Mouse (Mus musculus) embryonic facial prominence, embryonic 12.5 days (tissue): ENCODE measurements at regions not wholly inside any gene's neighbourhood (a gene's known extent, or its start where the extent isn't known, plus 50 kb on each side); places are given as distances from the start of the nearest gene placed in this dataset.

Source experiments
- ATAC-seq: fragments of 200-750 bp; cut with Nextera tagmentation; 2 replicates; pipeline ENCODE4 v1.8.0; 2017; ENCODE audit not compliant: insufficient number of reproducible peaks, insufficient read depth, low FRiP score, low TSS enrichment
- H3K27ac ChIP-seq: fragments of 300-500 bp; sonication (generic); 2 replicates; pipeline ENCODE4 v1.5.1; 2016; ENCODE audit warnings: mild to moderate bottlenecking
- H3K27me3 ChIP-seq: fragments of 300-500 bp; sonication (generic); 2 replicates; pipeline ENCODE4 v1.6.1; 2016; ENCODE audit warnings: mild to moderate bottlenecking, moderate library complexity
- H3K36me3 ChIP-seq: fragments of 300-500 bp; sonication (generic); 2 replicates; pipeline ENCODE4 v1.6.1; 2016; ENCODE audit warnings: mild to moderate bottlenecking
- H3K4me1 ChIP-seq: fragments of 300-500 bp; sonication (generic); 2 replicates; pipeline ENCODE4 v1.6.1; 2016
- H3K4me2 ChIP-seq: fragments of 300-500 bp; sonication (generic); replicated peaks from 2 replicates; pipeline ENCODE4 v1.6.1; 2016; ENCODE audit warnings: mild to moderate bottlenecking, moderate library complexity
- H3K4me3 ChIP-seq: fragments of 300-500 bp; sonication (generic); 2 replicates; pipeline ENCODE4 v1.5.1; 2016; ENCODE audit warnings: mild to moderate bottlenecking
- H3K9ac ChIP-seq: fragments of 300-500 bp; sonication (generic); 2 replicates; pipeline ENCODE4 v1.6.1; 2016; ENCODE audit warnings: mild to moderate bottlenecking, moderate library complexity
- H3K9me3 ChIP-seq: fragments of 300-500 bp; sonication (generic); 2 replicates; pipeline ENCODE4 v1.6.1; 2016; ENCODE audit warnings: mild to moderate bottlenecking, moderate library complexity
- WGBS: fragments of 180-500 bp; shearing (Covaris S2); methylation state at CpG from one replicate; pipeline ENCODE4 v1.1.7; 2016; 5-methylcytosine and 5-hydroxymethylcytosine counted together

DNA sequence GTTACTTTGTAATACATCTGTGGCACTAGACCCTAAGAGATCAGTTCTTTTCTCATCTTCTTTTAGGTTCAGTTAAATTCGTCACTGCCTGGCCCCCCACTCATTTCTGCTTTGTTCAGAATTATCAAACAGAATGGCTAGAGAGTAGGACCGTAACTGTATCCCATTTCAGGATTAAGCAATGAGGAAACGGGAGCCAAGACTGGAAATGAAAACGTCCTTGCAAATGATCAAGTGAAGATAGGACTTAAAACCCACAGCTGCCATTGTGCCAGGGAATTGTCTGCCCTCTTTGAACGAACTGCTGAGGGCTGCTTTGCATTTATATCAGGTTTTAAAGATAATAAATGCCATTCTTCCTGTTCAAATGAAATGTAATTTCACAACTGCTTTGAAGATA, 133.7 kb upstream of the Peli2 start:
- ATAC-seq: no peak
- Histone ChIP-seq H3K9me3 (no peaks in the 10 kb centered on the region), H3K4me1 (peaks cover 5% of the 10 kb centered on the region), H3K27me3 (no peaks in the 10 kb centered on the region), H3K9ac (no peak overlapping the region), H3K36me3 (no peaks in the 10 kb centered on the region), H3K4me3 (no peak overlapping the region), H3K4me2 (no peak overlapping the region), H3K27ac (no peak overlapping the region)
- WGBS: 6% methylated on average over 5 of the region's 5 CpGs

DNA sequence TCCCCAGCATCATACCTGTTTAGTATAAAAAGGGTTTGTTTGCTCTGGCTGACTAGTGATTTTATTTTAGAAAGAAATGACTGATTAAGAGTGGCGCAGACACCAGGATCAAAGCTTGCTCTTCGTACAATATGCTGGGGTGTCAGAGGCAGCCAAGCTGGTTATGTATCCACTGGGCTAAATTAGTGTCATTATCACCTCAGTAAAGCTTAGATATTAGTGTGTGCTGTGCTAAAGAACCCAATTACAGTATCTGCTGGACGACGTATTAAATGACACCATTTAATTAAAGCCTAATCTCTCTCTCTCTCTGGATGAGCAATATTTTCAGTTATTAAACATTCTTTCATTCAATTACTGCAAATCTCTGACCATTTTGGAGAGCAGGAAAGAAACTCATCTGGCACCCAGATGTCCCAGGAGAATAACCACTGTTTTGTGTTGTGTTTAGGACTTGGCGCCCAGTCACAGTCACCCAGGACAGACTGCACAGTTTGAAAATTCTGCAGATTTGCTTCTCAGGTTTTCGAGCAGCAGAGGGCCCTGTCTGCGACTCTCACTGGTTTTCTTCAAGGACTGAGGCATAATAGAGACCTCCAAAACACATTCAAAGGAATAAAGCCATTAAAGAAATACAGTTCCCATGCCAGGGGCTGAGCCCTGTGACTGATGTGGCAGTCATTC, 133.1 kb upstream of the Peli2 start:
- H3K4me1 ChIP-seq: peaks cover 5% of the 10 kb centered on the region
- H3K9me3 ChIP-seq: no peaks in the 10 kb centered on the region
- ATAC-seq: no peak
- H3K27ac ChIP-seq: no peak overlapping the region; the same call in 1 of the 2 replicates
- H3K9ac ChIP-seq: no peak overlapping the region
- H3K4me3 ChIP-seq: no peak overlapping the region
- H3K27me3 ChIP-seq: no peaks in the 10 kb centered on the region
- 43% methylated on average over 7 of the region's 7 CpGs for WGBS
- H3K4me2 ChIP-seq: no peak overlapping the region
- no peaks in the 10 kb centered on the region for H3K36me3 ChIP-seq

DNA sequence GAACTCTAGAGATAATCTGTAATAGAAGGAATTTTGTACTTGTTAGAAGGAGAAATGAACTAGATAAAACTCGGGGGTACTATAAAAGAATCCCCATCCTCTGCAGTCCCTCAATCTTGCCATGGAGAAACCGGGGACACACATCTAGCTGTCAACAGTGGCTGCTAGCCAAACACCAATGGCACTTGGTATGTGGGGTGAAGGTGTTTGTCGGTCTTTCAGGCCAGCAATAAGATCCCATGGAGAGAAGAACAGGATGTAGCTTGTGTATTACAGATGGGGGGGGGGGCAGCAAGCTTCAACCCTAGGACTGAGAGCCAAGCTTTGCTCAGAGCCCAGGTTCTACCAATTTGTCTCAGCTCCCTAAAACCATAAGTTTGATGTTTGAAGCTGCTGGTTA, 132.5 kb upstream of the Peli2 start:
- no peak for ATAC-seq
- Histone ChIP-seq H3K36me3 (no peaks in the 10 kb centered on the region), H3K4me3 (no peak overlapping the region), H3K27ac (no peak overlapping the region), H3K9ac (no peak overlapping the region), H3K27me3 (no peaks in the 10 kb centered on the region), H3K9me3 (no peaks in the 10 kb centered on the region), H3K4me1 (peaks cover 5% of the 10 kb centered on the region), H3K4me2 (no peak overlapping the region)
- 68% methylated on average over 3 of the region's 3 CpGs for WGBS

DNA sequence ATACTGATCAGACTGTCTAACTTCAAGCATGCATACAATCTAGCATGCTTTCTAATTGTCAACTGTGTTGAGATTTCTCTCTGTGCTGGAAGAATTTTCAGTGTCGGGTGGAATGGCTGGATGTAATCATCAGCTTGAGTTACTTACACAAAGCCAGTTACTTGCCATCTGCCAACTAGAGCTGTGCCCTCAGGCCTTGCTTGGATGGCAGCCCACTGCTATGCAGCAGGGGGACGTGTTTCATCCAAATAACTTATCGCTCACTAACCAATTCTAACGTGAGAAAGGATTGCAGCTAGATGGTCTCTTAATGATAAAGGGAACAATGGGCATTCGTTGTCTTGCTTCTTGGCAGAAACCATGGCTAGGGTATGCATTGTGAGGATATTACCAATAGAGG, 131.3 kb upstream of the Peli2 start:
- WGBS: 60% methylated on average over 5 of the region's 5 CpGs
- ATAC-seq: no peak
- Histone ChIP-seq H3K9ac (no peak overlapping the region), H3K27me3 (no peaks in the 10 kb centered on the region), H3K9me3 (no peaks in the 10 kb centered on the region), H3K27ac (no peak overlapping the region), H3K4me1 (peaks cover 5% of the 10 kb centered on the region), H3K4me3 (no peak overlapping the region), H3K36me3 (no peaks in the 10 kb centered on the region), H3K4me2 (no peak overlapping the region)

DNA sequence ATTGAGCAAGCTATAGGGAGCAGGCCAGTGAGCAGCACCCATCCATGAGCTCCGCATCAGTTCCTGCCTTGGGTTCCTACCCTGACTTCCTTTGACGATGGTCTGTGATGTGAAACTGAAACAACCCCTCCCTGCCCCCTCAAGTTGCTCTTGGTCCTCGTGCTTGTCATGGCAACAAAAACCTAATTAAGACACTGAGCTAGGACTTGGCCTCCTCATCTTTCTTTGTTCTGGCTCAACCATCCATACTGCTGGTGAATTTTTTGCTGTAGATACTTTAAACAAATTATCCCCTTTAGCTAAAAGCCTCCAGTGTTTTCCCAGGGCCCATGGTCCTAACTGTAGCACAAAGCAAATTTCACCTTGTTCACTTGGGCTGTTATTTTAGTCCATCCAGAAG, 129.9 kb upstream of the Peli2 start:
- 72% methylated on average over 3 of the region's 3 CpGs for WGBS
- H3K27ac ChIP-seq: no peak overlapping the region

DNA sequence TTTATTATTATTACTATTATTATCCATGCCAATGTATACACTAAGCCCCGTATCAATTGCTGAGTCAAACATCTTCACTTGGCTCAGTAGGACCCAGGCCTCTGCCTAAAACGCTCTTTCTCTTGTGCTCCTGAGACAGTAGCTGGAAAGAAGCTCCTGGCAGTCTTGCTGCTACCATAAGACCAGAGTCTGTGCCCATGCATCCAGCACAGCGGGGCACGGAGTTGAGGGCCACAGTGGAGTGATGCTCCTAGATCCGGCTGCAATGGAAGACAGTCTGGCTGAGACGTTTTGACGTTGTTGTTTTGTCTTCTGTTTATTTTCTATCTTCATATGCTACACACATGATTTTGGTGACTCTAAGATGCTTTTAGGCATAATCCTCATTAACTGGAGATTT, 129.1 kb upstream of the Peli2 start:
- ATAC-seq: no peak
- Histone ChIP-seq H3K4me2 (no peak overlapping the region), H3K27me3 (no peaks in the 10 kb centered on the region), H3K4me3 (no peak overlapping the region), H3K4me1 (peaks cover 2% of the 10 kb centered on the region), H3K27ac (no peak overlapping the region), H3K36me3 (no peaks in the 10 kb centered on the region), H3K9ac (no peak overlapping the region), H3K9me3 (no peaks in the 10 kb centered on the region)
- WGBS: 90% methylated on average over 7 of the region's 7 CpGs

More for the DNA sequence above, 129.9 kb upstream of the Peli2 start:
- Histone ChIP-seq H3K9ac (no peak overlapping the region), H3K36me3 (no peaks in the 10 kb centered on the region), H3K4me2 (no peak overlapping the region), H3K27me3 (no peaks in the 10 kb centered on the region), H3K9me3 (no peaks in the 10 kb centered on the region), H3K4me3 (no peak overlapping the region), H3K4me1 (peaks cover 5% of the 10 kb centered on the region)
- no peak for ATAC-seq

DNA sequence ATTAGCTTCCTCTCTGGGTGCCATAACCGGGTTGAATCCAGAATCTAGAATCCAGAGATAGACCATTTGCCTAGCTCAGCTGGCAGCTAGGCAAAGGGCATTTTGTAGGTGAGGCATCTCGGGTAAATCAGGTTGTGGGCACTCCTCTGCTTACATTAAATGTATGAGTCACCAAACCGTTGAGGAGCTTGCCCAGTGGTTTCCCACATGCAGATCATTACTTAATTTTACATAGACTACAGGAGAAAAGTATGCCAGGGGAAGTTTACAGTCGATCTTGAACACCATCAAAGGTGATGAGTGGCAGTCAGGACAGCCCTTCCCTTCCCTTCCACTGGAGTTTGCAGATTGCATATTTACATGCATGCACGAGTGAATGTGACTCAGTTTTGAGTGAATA, 128.5 kb upstream of the Peli2 start:
- no peaks in the 10 kb centered on the region for H3K27me3 ChIP-seq
- ATAC-seq: no peak
- H3K9me3 ChIP-seq: no peaks in the 10 kb centered on the region
- H3K27ac ChIP-seq: no peak overlapping the region
- no peaks in the 10 kb centered on the region for H3K36me3 ChIP-seq
- no peaks in the 10 kb centered on the region for H3K4me1 ChIP-seq
- WGBS: 74% methylated on average over 5 of the region's 5 CpGs
- H3K4me3 ChIP-seq: no peak overlapping the region
- H3K9ac ChIP-seq: no peak overlapping the region
- no peak overlapping the region for H3K4me2 ChIP-seq

DNA sequence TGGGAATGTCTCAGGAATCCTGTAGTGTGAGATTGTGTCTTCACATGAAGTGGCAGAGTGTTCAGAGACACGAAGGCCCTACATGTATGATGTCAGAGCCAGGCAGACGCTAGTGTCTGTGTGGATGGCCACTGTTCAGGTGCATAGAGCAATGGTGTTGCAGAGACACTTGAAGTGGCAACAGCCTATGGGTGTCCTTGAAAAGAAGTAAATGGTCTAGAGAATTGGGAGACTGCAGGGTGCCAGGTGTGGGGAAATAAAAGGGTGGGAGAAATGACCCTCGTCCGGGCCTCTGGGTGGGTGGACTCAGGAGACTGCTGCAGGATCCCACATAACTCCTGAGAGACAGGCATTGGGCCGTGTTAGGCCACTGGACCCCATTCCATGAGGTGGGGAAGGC, 127.8 kb upstream of the Peli2 start:
- no peak overlapping the region for H3K27ac ChIP-seq
- no peaks in the 10 kb centered on the region for H3K36me3 ChIP-seq
- no peak overlapping the region for H3K9ac ChIP-seq
- H3K9me3 ChIP-seq: no peaks in the 10 kb centered on the region
- 86% methylated on average over 5 of the region's 5 CpGs for whole genome bisulfite sequencing
- no peak overlapping the region for H3K4me2 ChIP-seq
- ATAC-seq: no peak
- no peaks in the 10 kb centered on the region for H3K27me3 ChIP-seq
- no peaks in the 10 kb centered on the region for H3K4me1 ChIP-seq
- no peak overlapping the region for H3K4me3 ChIP-seq

DNA sequence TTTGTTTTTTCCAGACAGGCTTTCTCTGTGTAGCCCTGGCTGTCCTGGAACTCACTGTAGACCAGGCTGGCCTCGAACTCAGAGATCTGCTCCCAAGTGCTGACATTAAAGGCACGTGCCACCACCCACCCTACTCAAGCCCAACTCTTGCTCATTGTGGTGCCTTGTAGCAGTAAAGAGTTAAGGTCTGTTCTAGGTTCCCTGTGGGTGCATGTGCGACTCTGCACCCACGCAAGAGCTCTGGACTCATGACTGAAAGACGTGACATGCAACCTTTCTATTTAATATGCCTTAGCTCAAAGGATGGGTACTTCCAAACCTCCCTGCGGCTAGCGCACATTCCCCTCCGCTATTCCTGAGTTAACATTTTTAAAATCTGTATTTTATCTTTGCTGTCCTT, 121.7 kb upstream of the Peli2 start:
- H3K9me3 ChIP-seq: no peaks in the 10 kb centered on the region
- no peaks in the 10 kb centered on the region for H3K4me1 ChIP-seq
- H3K27me3 ChIP-seq: no peaks in the 10 kb centered on the region
- no peak overlapping the region for H3K4me3 ChIP-seq
- 93% methylated on average over 8 of the region's 8 CpGs for WGBS
- H3K4me2 ChIP-seq: no peak overlapping the region
- no peak overlapping the region for H3K27ac ChIP-seq
- no peak for ATAC-seq
- H3K36me3 ChIP-seq: no peaks in the 10 kb centered on the region
- H3K9ac ChIP-seq: no peak overlapping the region

DNA sequence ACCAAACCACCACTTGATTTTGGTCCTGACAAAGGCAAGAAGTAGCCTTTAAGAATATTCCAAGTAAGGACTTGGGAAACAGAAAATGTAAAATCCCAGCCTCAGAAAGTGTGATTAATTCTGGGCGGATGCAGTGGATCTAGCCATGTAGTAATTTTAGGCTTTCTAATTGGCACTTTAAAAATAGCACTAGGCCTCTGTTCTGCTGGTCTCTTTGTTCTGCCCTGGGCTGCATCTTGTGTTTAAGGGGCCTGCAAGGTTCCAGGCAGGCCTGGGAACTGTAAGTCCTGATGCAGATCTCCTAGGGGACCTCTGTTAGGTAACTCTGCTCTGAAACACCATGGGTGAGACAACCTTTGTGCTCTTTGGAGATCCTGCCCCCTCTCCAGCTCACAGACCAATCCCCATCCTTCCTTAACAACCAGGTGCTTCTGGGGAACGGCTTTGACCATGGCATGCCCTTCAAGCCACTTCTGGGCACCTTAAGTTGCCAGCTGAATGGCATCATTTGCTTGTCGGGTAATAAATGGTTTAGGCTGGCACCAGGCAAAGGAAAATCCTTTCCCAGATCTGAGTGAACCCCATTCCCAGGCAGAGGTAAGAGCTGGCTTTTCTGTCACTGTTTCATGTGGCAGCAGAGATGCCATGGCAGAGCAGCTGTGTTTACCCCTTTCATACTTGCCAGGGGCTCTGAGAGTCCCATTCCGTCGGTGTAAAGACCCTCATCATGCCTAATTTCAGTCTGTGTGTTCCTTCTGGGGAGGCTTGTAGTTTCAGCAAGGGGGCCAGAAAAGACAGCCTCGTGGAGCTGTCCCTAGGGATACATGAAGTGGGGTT, 115.3 kb upstream of the Peli2 start:
- no peak for ATAC-seq
- H3K27ac ChIP-seq: no peak overlapping the region
- no peaks in the 10 kb centered on the region; the same call in 1 of the 2 replicates for H3K4me1 ChIP-seq
- H3K27me3 ChIP-seq: no peaks in the 10 kb centered on the region
- H3K9ac ChIP-seq: no peak overlapping the region
- H3K4me2 ChIP-seq: no peak overlapping the region
- H3K9me3 ChIP-seq: no peaks in the 10 kb centered on the region
- no peak overlapping the region for H3K4me3 ChIP-seq
- H3K36me3 ChIP-seq: no peaks in the 10 kb centered on the region
- WGBS: 71% methylated on average over 6 of the region's 6 CpGs

DNA sequence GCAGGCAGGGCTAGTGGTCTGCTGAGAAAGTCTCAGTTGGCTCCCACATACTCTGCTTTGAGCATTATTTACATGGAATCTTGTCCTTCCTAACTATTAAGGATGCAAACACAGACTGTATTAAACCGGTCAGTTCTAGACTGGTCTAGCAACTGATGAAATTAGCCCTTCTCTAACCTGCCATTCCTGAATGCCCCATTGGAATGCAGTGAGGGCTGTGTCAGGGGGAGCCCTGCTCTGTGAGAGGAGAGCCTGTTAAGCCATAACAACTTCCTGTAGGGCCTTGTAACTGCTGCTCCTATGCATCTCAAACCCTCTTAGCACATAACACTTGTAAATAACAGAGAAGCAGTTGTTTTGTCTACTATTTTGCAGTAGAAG, 114.7 kb upstream of the Peli2 start:
- Histone ChIP-seq H3K4me1 (no peaks in the 10 kb centered on the region; the same call in 1 of the 2 replicates), H3K9ac (no peak overlapping the region), H3K27me3 (no peaks in the 10 kb centered on the region), H3K4me3 (no peak overlapping the region), H3K27ac (no peak overlapping the region), H3K4me2 (no peak overlapping the region), H3K36me3 (no peaks in the 10 kb centered on the region), H3K9me3 (no peaks in the 10 kb centered on the region)
- 72% methylated on average over 1 of the region's 1 CpGs for WGBS
- no peak for ATAC-seq
